In genomic region chr5:151406276-151406675, GRCm38 (mm10) we compare ENCODE assay signal across 24 mouse cellular contexts. TPM values are rescaled to one million over a fixed set of nuclear protein-coding genes. Genes with fewer than 3 reads are reported as not detected.
"Had no signal": no experiment of that assay in that cellular context is flagged by ENCODE, and none has a peak within 500 bp of the region (broad histone marks: within the 10 kb centered on the region; RNA-seq: fewer than 3 reads in every experiment).

No protein-coding gene starts in this region.

- DNase-seq: retina, postnatal 1 day; right cerebral cortex, adult 18-20 months; right cerebral cortex, postnatal 14 days; right cerebral cortex, postnatal 25 days; right cerebral cortex, postnatal 4 days; spleen, adult 18-20 months; thymus, adult 18-20 months; thymus, adult 2 months; thymus, postnatal 14 days; thymus, postnatal 25 days; thymus, postnatal 36 days; thymus, postnatal 4 days had no signal

- H3K4me1 ChIP-seq: neural tube, embryonic 12.5 days; stomach, embryonic 15.5 days had no signal

- H3K9ac ChIP-seq: neural tube, embryonic 12.5 days; neural tube, embryonic 13.5 days; neural tube, embryonic 15.5 days; stomach, embryonic 15.5 days had no signal

- H3K36me3 ChIP-seq: neural tube, embryonic 12.5 days; neural tube, embryonic 13.5 days; neural tube, embryonic 15.5 days; stomach, embryonic 15.5 days had no signal

- H3K9me3 ChIP-seq: neural tube, embryonic 12.5 days; neural tube, embryonic 13.5 days; neural tube, embryonic 15.5 days; stomach, embryonic 15.5 days had no signal

- H3K4me3 ChIP-seq: neural tube, embryonic 12.5 days; neural tube, embryonic 13.5 days; neural tube, embryonic 15.5 days; stomach, embryonic 15.5 days had no signal

- H3K27me3 ChIP-seq: neural tube, embryonic 12.5 days; neural tube, embryonic 13.5 days; neural tube, embryonic 15.5 days; stomach, embryonic 15.5 days had no signal

- H3K4me2 ChIP-seq: neural tube, embryonic 12.5 days; neural tube, embryonic 13.5 days; neural tube, embryonic 15.5 days; stomach, embryonic 15.5 days had no signal

- H3K27ac ChIP-seq: neural tube, embryonic 12.5 days; neural tube, embryonic 13.5 days; neural tube, embryonic 15.5 days had no signal

RNA-seq across cellular contexts. Expression of gene Gm42906, which starts 21.7 kb away (rescaled TPM):
- total RNA-seq: neutrophil, adult 5-6 weeks had no signal
- polyA plus RNA-seq: neural tube, embryonic 12.5 days; neural tube, embryonic 13.5 days; neural tube, embryonic 14.5 days; neural tube, embryonic 15.5 days; small intestine, adult 2 months; spleen, adult 2 months; stomach, embryonic 14.5 days; stomach, embryonic 15.5 days; stomach, embryonic 16.5 days; testis, adult 2 months; thymus, adult 2 months; thymus, postnatal 0 days had no signal
